Mouse (Mus musculus) right cerebral cortex, postnatal 4 days (tissue): ENCODE results near the gene Gpr141.

Experiments
- DNase-seq: peaks from one replicate; pipeline ENCODE4 v3.0.0-alpha.2; 2022

Gene Gpr141

GRCm38 (mm10) chr13:19717201-19717600 is 106.9 kb downstream of the Gpr141 start:
- DNase-seq, result no peak

- DNase-seq, result no peak
Observed at GRCm38 (mm10) chr13:19703806-19704205, 120.3 kb downstream of the Gpr141 start.

GRCm38 (mm10) chr13:19701443-19702078 is 122.5 kb downstream of the Gpr141 start:
- DNase-seq, result peak; percentile 76

- DNase-seq, result no peak
Observed at GRCm38 (mm10) chr13:19700733-19701442, 123.2 kb downstream of the Gpr141 start.
